Mouse (Mus musculus) midbrain, embryonic 13.5 days (tissue): ENCODE results near the gene Fam160b1. TPM values are rescaled to one million over a fixed set of nuclear protein-coding genes. Genes with fewer than 3 reads are reported as not detected.

Experiments used
- ATAC-seq: fragments of 200-750 bp; cut with Nextera tagmentation; 2 replicates; pipeline ENCODE4 v1.8.0; 2017; ENCODE audit warnings: mild to moderate bottlenecking, moderate TSS enrichment, moderate library complexity
- H3K27ac ChIP-seq: fragments of 300-500 bp; sonication (generic); 2 replicates; pipeline ENCODE4 v1.5.1; 2015; ENCODE audit warnings: inconsistent platforms, mild to moderate bottlenecking, moderate library complexity
- H3K27me3 ChIP-seq: fragments of 300-500 bp; sonication (generic); 2 replicates; pipeline ENCODE4 v1.6.1; 2015; ENCODE audit warnings: mild to moderate bottlenecking, inconsistent platforms
- H3K36me3 ChIP-seq: fragments of 300-500 bp; sonication (generic); 2 replicates; pipeline ENCODE4 v1.6.1; 2015; ENCODE audit warnings: mild to moderate bottlenecking, inconsistent platforms
- H3K4me1 ChIP-seq: fragments of 300-500 bp; sonication (generic); replicated peaks from 2 replicates; pipeline ENCODE4 v1.6.1; 2015; ENCODE audit warnings: inconsistent platforms
- H3K4me2 ChIP-seq: fragments of 300-500 bp; sonication (generic); replicated peaks from 2 replicates; pipeline ENCODE4 v1.6.1; 2015; ENCODE audit warnings: moderate library complexity, mild to moderate bottlenecking, inconsistent platforms
- H3K4me3 ChIP-seq: fragments of 300-500 bp; sonication (generic); replicated peaks from 2 replicates; pipeline ENCODE4 v1.5.1; 2015; ENCODE audit warnings: mild to moderate bottlenecking, inconsistent platforms
- H3K9ac ChIP-seq: fragments of 300-500 bp; sonication (generic); replicated peaks from 2 replicates; pipeline ENCODE4 v1.6.1; 2015; ENCODE audit warnings: mild to moderate bottlenecking, inconsistent platforms
- H3K9me3 ChIP-seq: fragments of 300-500 bp; sonication (generic); 2 replicates; pipeline ENCODE4 v1.6.1; 2016; ENCODE audit warnings: mild to moderate bottlenecking, inconsistent platforms
- WGBS: fragments of 180-500 bp; shearing (Covaris S2); methylation state at CpG from one replicate; pipeline ENCODE4 v1.1.7; 2015; 5-methylcytosine and 5-hydroxymethylcytosine counted together
- polyA plus RNA-seq: library from polyadenylated mRNA; unstranded; fragments of >200 nt; fragmentation: Nextera tagmentation; extraction: Ambion mirVana; gene quantifications from 2 replicates; pipeline ENCODE4 v1.2.1, GENCODE M21; 2015

The Fam160b1 gene
- polyA plus RNA-seq, 1 experiment from 2014 or later, result 14.2 TPM

- H3K4me2 ChIP-seq, result no peak overlapping the region
- H3K27ac ChIP-seq, result no peak overlapping the region
- no peak overlapping the region for H3K9ac ChIP-seq
- H3K27me3 ChIP-seq, result no peaks in the 10 kb centered on the region
- 0 out of 2 replicates have a peak, but pooled peaks cover 6% of the 10 kb centered on the region for H3K4me1 ChIP-seq
- H3K4me3 ChIP-seq, result no peak overlapping the region
- no peak for ATAC-seq
- WGBS, result 68% methylated on average over 6 of the region's 6 CpGs
- no peaks in the 10 kb centered on the region for H3K36me3 ChIP-seq
- no peaks in the 10 kb centered on the region for H3K9me3 ChIP-seq
Observed at GRCm38 (mm10) chr19:57434024-57434423, 73.5 kb downstream of the Fam160b1 start.

DNA sequence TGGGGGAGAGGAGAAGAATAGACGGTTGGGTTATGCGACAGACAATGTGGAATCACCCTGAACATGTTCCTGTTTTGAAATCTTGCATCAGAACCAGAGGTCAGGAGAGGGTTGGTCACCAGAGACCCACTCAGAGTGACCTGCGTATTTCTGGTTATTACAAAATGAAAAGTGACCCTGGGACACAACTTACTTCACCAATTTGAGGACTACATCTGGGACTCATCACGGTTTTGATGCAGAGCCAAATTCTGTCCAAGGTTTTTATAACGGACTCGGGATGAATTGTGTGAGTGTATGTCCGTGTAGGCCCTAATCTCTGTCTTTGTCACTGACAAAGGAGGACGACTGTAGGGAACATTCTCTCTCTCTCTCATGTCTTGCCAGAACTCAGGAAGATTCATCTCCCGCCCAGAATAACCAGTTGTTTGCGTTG lies 76.1 kb downstream of the Fam160b1 start:
- Histone ChIP-seq H3K9me3 (no peaks in the 10 kb centered on the region), H3K36me3 (no peaks in the 10 kb centered on the region), H3K4me1 (peaks cover 10% of the 10 kb centered on the region), H3K27ac (no peak overlapping the region), H3K9ac (no peak overlapping the region), H3K27me3 (no peaks in the 10 kb centered on the region), H3K4me3 (no peak overlapping the region), H3K4me2 (no peak overlapping the region)
- WGBS, result 80% methylated on average over 10 of the region's 10 CpGs
- ATAC-seq, result no peak

GRCm38 (mm10) chr19:57437042-57437441 lies 76.6 kb downstream of the Fam160b1 start:
- H3K9ac ChIP-seq, result no peak overlapping the region
- no peak overlapping the region for H3K27ac ChIP-seq
- no peak for ATAC-seq
- H3K36me3 ChIP-seq, result no peaks in the 10 kb centered on the region
- 76% methylated on average over 7 of the region's 7 CpGs for WGBS
- H3K4me2 ChIP-seq, result no peak overlapping the region
- no peak overlapping the region for H3K4me3 ChIP-seq
- no peaks in the 10 kb centered on the region for H3K27me3 ChIP-seq
- H3K9me3 ChIP-seq, result no peaks in the 10 kb centered on the region
- peaks cover 8% of the 10 kb centered on the region for H3K4me1 ChIP-seq

Other genes with a start within 250 kb of the Fam160b1 start
- gene Ablim1, start 45.8 kb upstream of the Fam160b1 start, polyA plus RNA-seq, result 31.3 and 34.4 TPM in 2 replicates
- gene Trub1, start 92.2 kb downstream of the Fam160b1 start, polyA plus RNA-seq, result 14.2 and 15.1 TPM in 2 replicates